Mouse (Mus musculus) kidney, postnatal 4 days (tissue): ENCODE results near the gene Krit1.
"Not testable (repeated sequence)": the region's sequence is repeated elsewhere in the genome, so short reads cannot be mapped to it uniquely, and the experiment has no call there.

Experiments used
- DNase-seq, 2 experiments: peaks; one replicate each; pipeline ENCODE4 v3.0.0; 2021; ENCODE audit warnings: mixed read lengths in 2 of 2

Gene Krit1

DNA sequence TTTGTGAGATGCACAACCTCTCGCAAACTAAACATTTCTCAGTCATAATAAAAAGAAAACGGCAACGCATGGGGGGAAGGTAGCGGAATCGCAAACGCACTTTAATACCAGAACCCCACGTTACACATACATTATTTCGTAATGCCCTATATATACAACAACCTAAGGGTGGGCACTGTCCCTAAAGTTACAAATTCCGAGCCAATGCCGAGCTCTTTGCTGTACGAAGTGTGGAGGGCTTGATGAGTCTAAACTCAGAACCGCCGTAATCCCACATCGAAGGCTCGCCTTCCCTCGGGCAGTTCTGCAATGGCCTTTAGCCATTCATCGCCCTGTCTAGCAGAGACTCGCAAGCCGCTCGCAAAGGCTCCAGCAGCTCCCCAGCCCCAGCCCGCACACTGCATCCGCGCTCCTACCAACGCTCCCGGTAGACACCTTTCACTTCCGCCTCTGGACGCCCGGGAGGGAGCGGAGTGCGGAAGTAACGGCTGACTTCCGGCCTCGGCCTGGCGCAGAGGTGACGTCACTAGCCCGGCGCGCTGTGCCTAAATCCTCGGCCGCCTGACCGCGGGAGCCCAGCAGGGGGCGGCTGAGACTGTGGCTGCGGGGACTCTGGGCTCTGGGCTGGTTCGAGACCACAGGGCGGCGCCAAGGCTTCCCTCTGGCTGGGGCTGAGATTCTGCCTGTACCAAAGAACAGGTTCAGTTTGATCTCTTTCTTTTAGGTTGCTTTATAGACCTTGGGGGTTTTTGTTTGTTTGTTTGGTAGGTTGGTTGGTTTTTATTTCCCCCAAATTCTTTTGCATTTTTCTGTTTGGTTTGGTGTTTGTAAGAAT lies 90.7 kb downstream of the Krit1 start, which contains the start of gene Mterf1a:
TSS of gene Mterf1a (minus strand) at position 475 of the 835 bp plus-strand sequence.
- DNase-seq = peak; percentile 34 to 49

DNA sequence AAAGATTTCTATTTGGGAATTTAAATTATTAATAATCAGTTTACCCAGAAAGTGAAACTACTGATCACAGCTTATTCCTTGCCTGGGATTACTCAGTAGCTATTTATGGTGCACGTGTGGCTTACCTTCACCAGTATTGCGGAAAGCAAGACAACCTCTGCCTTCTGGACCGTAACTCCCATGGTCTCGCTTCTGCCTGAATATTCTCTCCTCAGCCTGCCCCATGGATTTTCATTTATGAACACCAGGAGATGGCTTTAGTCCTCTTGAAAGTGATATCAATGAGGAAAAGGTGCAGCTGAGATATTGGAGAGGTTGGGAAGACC lies 91.3 kb downstream of the Krit1 start:
- not testable (repeated sequence) for DNase-seq
